Mouse (Mus musculus): ENCODE results near the gene Tmem251.

Gene Tmem251

DNA sequence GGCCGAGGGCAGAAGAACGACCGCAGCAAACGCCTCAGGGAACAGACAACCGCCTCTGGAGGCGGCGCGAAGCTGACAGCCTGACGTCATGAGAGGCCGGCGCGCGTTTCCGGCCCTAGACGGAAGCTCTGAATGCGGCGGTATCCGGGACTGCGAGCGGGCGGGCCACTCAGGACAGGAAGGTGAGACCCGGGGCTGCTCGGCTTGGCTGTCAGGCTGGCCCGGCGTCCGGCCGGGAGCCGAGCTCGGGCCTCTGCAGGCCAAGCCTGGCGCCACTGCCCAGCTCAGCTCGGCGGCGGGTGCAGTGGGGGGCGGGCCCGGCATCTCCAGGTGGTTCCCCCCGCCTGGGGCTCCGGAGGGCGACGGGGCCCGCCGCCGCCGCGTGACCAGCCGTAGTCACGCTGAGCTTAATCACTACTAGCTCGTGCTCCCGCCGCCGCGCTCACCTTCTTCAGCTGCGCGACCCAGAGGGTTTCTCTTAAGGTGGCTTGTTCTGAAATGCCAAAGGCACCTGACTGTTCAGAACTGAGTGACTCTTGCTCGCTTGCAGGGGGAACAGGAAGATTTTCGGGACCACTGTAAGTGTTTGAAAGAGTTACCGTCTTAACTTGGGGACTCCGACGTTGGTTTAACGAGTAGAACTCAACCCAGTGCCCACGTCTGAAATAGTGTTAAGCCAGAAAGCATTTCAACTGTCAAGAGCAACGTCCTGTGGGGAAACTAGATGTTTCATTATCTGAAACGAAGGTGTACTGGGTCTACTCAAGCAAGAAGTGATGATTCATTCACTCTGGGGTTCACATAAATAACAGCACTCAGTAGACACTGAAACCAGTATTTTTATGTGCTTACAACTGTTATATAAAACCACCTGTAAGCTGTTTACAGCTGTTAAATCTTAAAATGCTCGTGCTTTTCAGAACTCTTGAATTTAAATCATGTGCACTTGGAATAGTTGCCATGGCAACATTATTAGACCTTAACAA lies at the start of gene Tmem251, which contains the start of gene Moap1:
Tmem251 (plus strand) TSS at position 174 of the 986 bp plus-strand sequence.
Moap1 (minus strand) TSS at position 73 of the 986 bp plus-strand sequence.
- DNase-seq (ENCODE audit: low spot score in 2 of 2), result peak; percentile 90 to 92

GRCm38 (mm10) chr12:102695369-102696239 lies 48.0 kb upstream of the Tmem251 start:
- DNase-seq (ENCODE audit: low spot score in 2 of 2), result no peak

DNA sequence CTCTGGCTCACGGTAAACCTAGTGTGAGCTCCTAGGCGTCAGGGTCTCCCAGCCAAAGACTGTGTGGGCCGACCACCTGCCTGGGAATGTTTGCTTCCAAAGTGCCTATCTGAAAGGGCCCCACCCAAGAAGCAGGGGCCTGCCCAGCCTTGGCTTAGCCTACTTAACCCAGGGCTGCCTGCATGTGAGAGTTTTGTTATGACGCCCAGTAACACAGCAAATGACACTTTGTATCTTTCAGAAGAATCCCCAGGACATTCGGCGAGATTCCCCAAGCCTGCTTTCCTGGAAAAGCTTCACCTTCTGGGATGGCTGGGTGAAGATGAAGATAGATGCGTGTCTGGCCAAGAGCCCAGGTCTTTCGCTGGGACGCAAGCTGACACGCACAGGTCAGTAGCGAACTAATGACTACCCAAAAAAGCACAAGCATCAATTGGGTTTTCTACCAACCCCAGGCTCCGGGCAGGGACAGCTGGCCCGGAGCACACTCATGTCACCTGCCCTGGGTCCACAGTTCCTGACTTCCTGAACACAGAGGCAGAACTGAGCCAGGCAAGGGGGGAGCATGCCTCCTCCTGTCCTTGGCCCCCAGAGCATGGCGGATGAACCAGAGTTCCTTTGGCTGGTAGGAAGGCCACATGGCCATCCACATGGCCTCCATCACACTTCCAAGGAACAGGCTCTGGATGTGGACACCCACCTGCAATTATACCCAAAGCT lies 46.8 kb upstream of the Tmem251 start:
- no peak for DNase-seq (ENCODE audit: low spot score in 2 of 2)

DNA sequence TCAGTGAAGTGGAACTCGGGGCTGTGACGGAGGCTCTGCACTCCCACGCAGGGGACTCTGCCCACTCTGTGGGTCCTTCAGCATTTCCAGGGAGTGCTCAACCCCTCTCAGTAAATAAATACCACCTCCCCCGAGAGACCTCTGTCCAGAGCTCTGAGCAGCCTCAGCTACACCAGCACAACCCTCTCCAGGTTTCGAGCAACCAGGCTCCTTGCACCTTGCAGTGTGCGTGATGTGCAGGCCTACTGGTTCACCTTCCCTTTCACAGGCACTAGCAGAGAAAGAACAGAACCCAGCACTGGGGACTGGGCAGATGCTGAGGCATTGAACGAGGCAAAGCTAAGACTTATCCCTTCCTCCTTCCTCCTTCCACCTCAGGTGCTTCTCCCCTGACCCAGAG lies 46.2 kb upstream of the Tmem251 start:
- DNase-seq (ENCODE audit: low spot score in 2 of 2), result no peak

- no peak for DNase-seq (ENCODE audit: low spot score in 2 of 2)
These were observed 45.4 kb upstream of the Tmem251 start for GRCm38 (mm10) chr12:102698089-102698684.

DNA sequence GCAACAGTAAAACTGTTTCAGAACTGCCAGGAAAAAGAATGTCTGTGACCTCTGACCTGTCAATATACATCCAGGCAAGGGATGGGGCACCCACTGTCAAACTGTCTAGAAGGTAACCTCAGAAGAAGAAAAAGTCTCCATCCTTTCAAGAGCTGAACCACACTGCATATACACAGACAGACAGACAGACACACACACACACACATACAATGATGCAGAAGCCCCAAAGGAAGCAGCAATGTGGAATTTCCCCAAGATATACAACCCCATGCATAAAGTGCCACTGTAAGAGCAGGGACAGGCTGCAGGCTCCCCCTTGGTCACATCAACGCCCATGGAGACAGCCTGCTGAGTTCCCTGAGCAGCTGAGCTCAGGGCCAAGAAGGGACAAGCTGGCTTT lies 44.4 kb upstream of the Tmem251 start:
- DNase-seq (ENCODE audit: low spot score in 2 of 2), result no peak

DNA sequence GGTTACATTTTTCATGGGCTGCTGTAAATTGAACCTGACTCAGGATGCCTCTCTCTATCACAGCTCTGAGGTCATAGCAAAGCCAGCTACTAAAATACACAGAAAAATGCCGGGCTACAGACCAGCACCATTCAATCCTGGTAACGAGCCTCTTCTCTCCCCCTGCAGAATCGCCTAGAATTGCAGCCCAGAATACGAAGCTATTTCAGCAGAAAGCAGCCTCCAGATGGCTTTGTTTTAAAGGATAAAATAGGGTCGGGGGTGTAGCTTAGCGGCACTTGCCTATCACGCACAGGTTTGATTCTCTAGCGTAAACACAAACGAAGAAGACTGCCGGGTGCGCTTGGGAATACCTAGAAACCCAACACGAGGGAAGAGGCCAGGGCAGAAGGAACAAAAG lies 43.1 kb upstream of the Tmem251 start:
- no peak for DNase-seq (ENCODE audit: low spot score in 2 of 2)

DNA sequence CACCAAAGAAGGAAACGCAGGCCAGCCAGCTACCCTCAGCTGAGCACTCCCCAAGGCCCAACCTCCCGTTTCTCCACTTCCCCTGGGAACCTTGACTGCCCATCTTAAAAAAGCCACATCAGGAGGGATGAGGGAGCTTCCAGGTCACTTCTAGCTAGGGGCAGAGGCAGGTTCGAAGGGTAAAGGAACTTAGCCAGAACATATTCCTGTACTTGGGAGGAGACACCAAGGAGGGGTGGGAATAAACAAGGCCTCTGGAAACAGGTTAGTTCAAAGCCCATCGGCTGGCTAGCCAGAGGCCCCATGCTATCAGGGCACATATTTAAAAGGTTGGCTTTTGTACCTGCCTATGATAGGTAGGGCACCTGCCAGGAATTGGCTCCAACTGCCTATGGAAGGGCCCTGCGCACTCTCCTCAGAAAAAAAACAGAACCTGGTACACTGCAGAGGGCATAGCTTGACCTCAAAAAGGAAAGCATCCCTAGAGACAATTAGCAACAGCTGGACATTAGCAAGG lies 41.8 kb upstream of the Tmem251 start:
- DNase-seq (ENCODE audit: low spot score in 2 of 2), result no peak

- peak in 1 of 2 experiments; percentile 72 for DNase-seq (ENCODE audit: low spot score in 2 of 2)
These were observed 41.0 kb upstream of the Tmem251 start for GRCm38 (mm10) chr12:102702356-102703110.

DNA sequence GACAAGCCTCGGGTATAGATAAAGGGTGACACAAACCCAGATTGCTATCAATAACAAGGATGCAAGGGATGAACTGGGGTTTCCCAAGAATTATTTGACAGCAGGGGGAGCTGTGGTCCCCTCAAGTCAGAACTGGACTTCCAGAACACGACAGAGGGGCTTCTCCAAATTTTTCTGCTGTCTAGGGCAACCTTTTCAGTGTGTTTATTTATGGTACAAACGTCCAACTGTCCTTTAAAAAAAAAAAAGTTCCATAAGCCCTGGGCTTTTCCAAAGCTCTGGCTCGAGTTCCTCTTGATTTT lies 40.5 kb upstream of the Tmem251 start:
- no peak for DNase-seq (ENCODE audit: low spot score in 2 of 2)

DNA sequence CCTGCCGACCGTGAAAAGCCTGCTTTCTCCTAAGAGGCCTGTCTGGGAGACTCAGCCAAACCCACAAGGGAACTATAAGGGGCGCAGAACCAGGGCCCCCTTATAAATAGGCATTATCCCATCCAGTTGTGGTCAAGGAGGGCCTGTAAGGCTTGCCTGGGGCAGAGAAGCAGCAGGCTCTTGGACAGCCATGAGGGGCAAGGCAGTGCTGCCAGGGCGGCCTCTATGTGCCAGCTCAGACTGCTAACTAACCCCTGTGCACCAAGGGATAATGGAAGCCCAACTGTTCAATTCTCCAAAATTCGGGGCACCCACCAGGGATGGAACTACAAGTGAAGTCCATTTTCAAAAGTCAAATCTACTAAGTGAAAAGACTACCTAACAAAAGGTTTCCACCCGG lies 40.1 kb upstream of the Tmem251 start:
- DNase-seq (ENCODE audit: low spot score in 2 of 2), result no peak

GRCm38 (mm10) chr12:102703921-102704408 lies 39.6 kb upstream of the Tmem251 start:
- DNase-seq (ENCODE audit: low spot score in 2 of 2), result no peak

- DNase-seq (ENCODE audit: low spot score in 2 of 2), result no peak
These were observed 38.9 kb upstream of the Tmem251 start, which contains the start of gene Itpk1 for GRCm38 (mm10) chr12:102704457-102705198. Itpk1 (minus strand) TSS chr12:102704930.

DNA sequence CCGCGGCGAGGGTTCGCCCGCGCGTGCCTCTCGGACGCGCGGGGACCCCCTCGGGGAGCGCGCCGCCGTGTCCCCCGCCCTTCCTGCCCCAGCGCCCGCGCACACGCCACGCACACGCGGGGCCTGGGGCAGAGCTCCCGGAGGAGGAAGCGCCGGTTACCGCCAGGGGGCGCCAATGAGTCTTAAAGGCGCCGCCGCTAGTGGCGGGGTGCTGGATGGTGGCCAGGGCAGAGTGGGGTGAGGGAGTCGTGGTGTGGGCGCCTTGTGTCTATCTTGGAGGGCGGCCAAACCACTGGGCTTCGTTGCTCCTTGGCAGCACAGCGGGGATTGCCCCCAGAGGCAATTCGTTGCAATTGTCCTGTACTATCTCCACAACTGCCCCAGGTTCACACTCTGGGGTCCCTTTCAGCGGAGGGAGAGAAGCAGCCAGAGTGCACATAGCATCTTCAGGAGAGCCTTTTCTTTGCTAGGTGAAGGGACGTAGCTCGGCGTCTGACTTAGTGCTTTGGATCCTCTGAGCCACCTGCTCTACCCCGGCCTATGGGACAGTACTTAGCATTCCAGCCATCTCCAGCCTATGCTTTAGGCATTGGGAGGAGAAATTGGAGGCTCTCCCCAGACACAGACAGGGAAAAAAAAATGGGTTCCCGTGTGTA lies 38.2 kb upstream of the Tmem251 start:
- DNase-seq (ENCODE audit: low spot score in 2 of 2), result peak; percentile 72 to 82

- no peak for DNase-seq (ENCODE audit: low spot score in 2 of 2)
These were observed 37.5 kb upstream of the Tmem251 start for GRCm38 (mm10) chr12:102705906-102706640.

DNA sequence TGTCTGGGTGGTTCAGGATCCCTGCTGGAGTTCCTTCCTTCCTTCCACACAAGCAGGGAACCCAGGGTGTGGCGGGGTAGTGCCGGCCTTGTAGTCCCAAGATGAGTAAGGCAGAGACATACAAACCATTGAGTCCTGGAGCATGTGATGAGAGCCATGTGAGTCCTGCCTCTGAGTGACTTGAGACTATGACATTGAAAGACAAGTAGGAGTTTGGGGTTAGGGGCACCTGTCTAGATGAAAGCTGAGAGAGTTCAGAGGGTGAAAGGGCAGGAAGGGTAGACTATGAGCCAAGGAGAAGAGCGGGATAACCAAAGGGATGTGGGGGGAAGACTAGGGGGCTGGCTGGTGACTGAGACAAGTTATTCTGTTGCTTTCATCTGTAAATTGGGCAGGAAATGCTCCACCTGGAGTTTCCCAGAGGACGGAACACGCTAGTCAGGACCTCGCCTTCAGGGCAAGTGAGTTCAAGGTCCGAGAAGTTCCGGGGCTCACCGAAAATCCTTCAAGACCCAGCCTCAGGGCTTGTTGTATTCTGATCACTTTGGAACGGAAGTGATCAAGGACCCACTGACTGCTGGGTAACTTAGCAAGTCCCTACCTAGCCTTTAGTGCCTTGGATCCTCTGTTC lies 36.6 kb upstream of the Tmem251 start:
- DNase-seq (ENCODE audit: low spot score in 2 of 2), result no peak

GRCm38 (mm10) chr12:102708220-102708619 lies 35.3 kb upstream of the Tmem251 start:
- DNase-seq (ENCODE audit: low spot score in 2 of 2), result no peak

DNA sequence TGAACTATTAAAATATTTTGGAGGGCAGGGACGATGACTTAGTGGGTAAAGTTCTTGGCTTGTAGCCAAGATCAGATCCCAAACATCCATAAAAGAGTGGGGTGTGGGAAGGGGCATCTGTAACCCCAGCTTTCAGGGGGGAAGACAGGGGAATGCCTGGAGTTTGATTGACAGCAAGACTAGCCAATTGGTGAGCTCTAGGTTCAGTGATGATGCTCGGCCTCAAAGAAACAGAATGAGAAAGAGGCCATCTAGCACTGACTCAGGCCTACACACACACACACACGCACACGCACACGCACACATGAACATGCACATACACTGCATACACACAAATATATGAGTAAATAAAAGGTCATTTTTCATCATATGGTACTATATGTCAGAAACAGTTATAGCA lies 33.7 kb upstream of the Tmem251 start:
- no peak for DNase-seq (ENCODE audit: low spot score in 2 of 2)

Data from heart, adult 9 months (tissue).